Mouse (Mus musculus): ENCODE data around the gene Drc1. TPM values are rescaled to one million over a fixed set of nuclear protein-coding genes. Genes with fewer than 3 reads are reported as not detected.

The Drc1 gene
- 0.13 and 0.18 TPM in 2 replicates for polyA plus RNA-seq (2015; fragmentation: Nextera tagmentation; extraction: Ambion mirVana)

GRCm38 (mm10) chr5:30281291-30281732 lies at the start of gene Drc1:
TSS of gene Drc1 (plus strand) at chr5:30281388.

GRCm38 (mm10) chr5:30232271-30232971 lies 48.8 kb upstream of the Drc1 start, which contains the start of gene Selenoi:
TSS of gene Selenoi (plus strand) at chr5:30232581.

Other genes with a start within 250 kb of the Drc1 start
- 34.1 and 43.3 TPM in 2 replicates for gene Tyms, start 207.8 kb upstream of the Drc1 start, polyA plus RNA-seq (2015; fragmentation: Nextera tagmentation; extraction: Ambion mirVana)
- gene Garem2, start 176.2 kb upstream of the Drc1 start, polyA plus RNA-seq (2015; fragmentation: Nextera tagmentation; extraction: Ambion mirVana), result 0.06 and 0.10 TPM in 2 replicates
- not detected in 2 replicates for gene 3110082J24Rik, start 175.3 kb upstream of the Drc1 start, polyA plus RNA-seq (2015; fragmentation: Nextera tagmentation; extraction: Ambion mirVana)
- gene Hadha, start 126.2 kb upstream of the Drc1 start, polyA plus RNA-seq (2015; fragmentation: Nextera tagmentation; extraction: Ambion mirVana), result 240 and 257 TPM in 2 replicates
- 331 and 350 TPM in 2 replicates for gene Hadhb, start 126.1 kb upstream of the Drc1 start, polyA plus RNA-seq (2015; fragmentation: Nextera tagmentation; extraction: Ambion mirVana)
- gene Adgrf3, start 75.7 kb upstream of the Drc1 start, polyA plus RNA-seq (2015; fragmentation: Nextera tagmentation; extraction: Ambion mirVana), result 0.41 and 0.43 TPM in 2 replicates
- 7.2 and 7.8 TPM in 2 replicates for gene Selenoi, start 48.8 kb upstream of the Drc1 start, polyA plus RNA-seq (2015; fragmentation: Nextera tagmentation; extraction: Ambion mirVana)
- 0.06 and 0.17 TPM in 2 replicates for gene Otof, start 180.5 kb downstream of the Drc1 start, polyA plus RNA-seq (2015; fragmentation: Nextera tagmentation; extraction: Ambion mirVana)
- not detected in 2 replicates for gene 1700001C02Rik, start 184.7 kb downstream of the Drc1 start, polyA plus RNA-seq (2015; fragmentation: Nextera tagmentation; extraction: Ambion mirVana)

Measured in skeletal muscle tissue, postnatal 0 days (tissue).